8 mouse cellular contexts compared by ENCODE assay signal in genomic region chr11:115509773-115510506, GRCm38 (mm10). TPM values are rescaled to one million over a fixed set of nuclear protein-coding genes. Genes with fewer than 3 reads are reported as not detected.
DNase-seq lines count a peak whose midpoint lies in the region; ATAC-seq and TF ChIP-seq lines count a peak whose summit lies in the region.

No protein-coding gene starts in this region.

- TF ChIP-seq CTCF in lung, embryonic 14.5 days (IDR thresholded peaks at IDR 0.05; ENCODE audit: low read depth) = no peak
- TF ChIP-seq CTCF in brain, embryonic 14.5 days (IDR thresholded peaks at IDR 0.05; ENCODE audit: borderline replicate concordance, extremely low read depth, insufficient read depth, insufficient read length) = no peak

- DNase-seq in lung, embryonic 14.5 days = peak; percentile 19
- DNase-seq in lung, adult 18-20 months = no peak
- DNase-seq in brain, embryonic 14.5 days (ENCODE audit: low read depth) = peak; percentile 66
- DNase-seq in heart, postnatal 4 days = peak; percentile 32
- peak; percentile 29 for DNase-seq in mesoderm, embryonic 11.5 days (ENCODE audit: low read depth, low spot score)
- no peak for DNase-seq in frontal cortex, postnatal 14 days (ENCODE audit: low spot score in 2 of 2)
- no peak for DNase-seq in kidney, postnatal 36 days
- DNase-seq in layer of hippocampus, postnatal 36 days = no peak

- H3K27me3 ChIP-seq in lung, embryonic 14.5 days (ENCODE audit: insufficient read depth, low read length) = no peaks in the 10 kb centered on the region

- 0 out of 2 replicates have a peak overlapping the region, but pooled peaks have one; percentile 97 for H3K9ac ChIP-seq in lung, embryonic 14.5 days

- H3K36me3 ChIP-seq in lung, embryonic 14.5 days (ENCODE audit: insufficient read depth) = 0 out of 2 replicates have a peak, but pooled peaks cover 6% of the 10 kb centered on the region

- no peak overlapping the region for H3K4me3 ChIP-seq in lung, embryonic 14.5 days (ENCODE audit: low read depth, low read length)

- 24% methylated on average over 6 of the region's 6 CpGs for WGBS in lung, embryonic 14.5 days

- H3K4me1 ChIP-seq in lung, embryonic 14.5 days (ENCODE audit: insufficient read depth) = peaks cover 28% of the 10 kb centered on the region

- no peak for ATAC-seq in lung, embryonic 14.5 days (ENCODE audit: insufficient read depth)

- peak overlapping the region; percentile 85 for H3K4me2 ChIP-seq in lung, embryonic 14.5 days

- no peak overlapping the region for H3K27ac ChIP-seq in lung, embryonic 14.5 days (ENCODE audit: low read depth)

- no peak for TF ChIP-seq POLR2A in brain, embryonic 14.5 days (IDR thresholded peaks at IDR 0.05; ENCODE audit: borderline replicate concordance, extremely low read depth, insufficient read depth, insufficient read length, poor library complexity, severe bottlenecking)

- H3K9me3 ChIP-seq in lung, embryonic 14.5 days (ENCODE audit: low read depth, low read length) = no peaks in the 10 kb centered on the region

RNA-seq across cellular contexts. Expression of gene Jpt1, which starts 4.2 kb away (rescaled TPM):
- 518 and 521 TPM in 2 replicates for polyA plus RNA-seq in lung, embryonic 14.5 days (2014; fragmentation: Nextera tagmentation; extraction: Ambion mirVana)
- 1,229 and 1,645 TPM in 2 replicates for polyA plus RNA-seq in brain, embryonic 14.5 days (2012; rRNA removed)
- total RNA-seq in heart, postnatal 4 days (2021) = 100 to 1,000 TPM; 559 to 561 TPM
- 100 to 1,000 TPM; 138 to 161 TPM for total RNA-seq in layer of hippocampus, postnatal 36 days (2021)

RNA-seq across cellular contexts. Expression of gene Nt5c, which starts 18.3 kb away (rescaled TPM):
- polyA plus RNA-seq in lung, embryonic 14.5 days (2014; fragmentation: Nextera tagmentation; extraction: Ambion mirVana) = 76.0 and 79.4 TPM in 2 replicates
- 67.9 and 84.3 TPM in 2 replicates for polyA plus RNA-seq in brain, embryonic 14.5 days (2012; rRNA removed)
- 10 to 100 TPM; 27.3 to 27.4 TPM for total RNA-seq in heart, postnatal 4 days (2021)
- 10 to 100 TPM; 62.5 to 67.8 TPM for total RNA-seq in layer of hippocampus, postnatal 36 days (2021)

RNA-seq across cellular contexts. Expression of gene Sumo2, which starts 26.1 kb away (rescaled TPM):
- 1,096 and 1,118 TPM in 2 replicates for polyA plus RNA-seq in lung, embryonic 14.5 days (2014; fragmentation: Nextera tagmentation; extraction: Ambion mirVana)
- polyA plus RNA-seq in brain, embryonic 14.5 days (2012; rRNA removed) = 702 and 773 TPM in 2 replicates
- 100 to 1,000 TPM; 299 TPM for total RNA-seq in heart, postnatal 4 days (2021)
- total RNA-seq in layer of hippocampus, postnatal 36 days (2021) = 100 to 1,000 TPM; 324 to 344 TPM

RNA-seq across cellular contexts. Expression of gene Armc7, which starts 34.5 kb away (rescaled TPM):
- polyA plus RNA-seq in lung, embryonic 14.5 days (2014; fragmentation: Nextera tagmentation; extraction: Ambion mirVana) = 5.7 and 8.0 TPM in 2 replicates
- polyA plus RNA-seq in brain, embryonic 14.5 days (2012; rRNA removed) = 12.4 and 15.1 TPM in 2 replicates
- total RNA-seq in heart, postnatal 4 days (2021) = 1 to 10 TPM; 3.1 to 4.3 TPM
- total RNA-seq in layer of hippocampus, postnatal 36 days (2021) = 10 to 100 TPM; 10.9 to 11.2 TPM

RNA-seq across cellular contexts. Expression of gene Slc16a5, which starts 47.7 kb away (rescaled TPM):
- 0.28 and 0.64 TPM in 2 replicates for polyA plus RNA-seq in lung, embryonic 14.5 days (2014; fragmentation: Nextera tagmentation; extraction: Ambion mirVana)
- not detected in 2 replicates for polyA plus RNA-seq in brain, embryonic 14.5 days (2012; rRNA removed)
- under 1 TPM in 1 of 2 experiments, not detected in 1; 0.29 TPM for total RNA-seq in heart, postnatal 4 days (2021)
- total RNA-seq in layer of hippocampus, postnatal 36 days (2021) = not detected

Comparison
In these comparisons a context has a peak if more than half of its experiments do, and no peak if none do; other contexts are left out.
1. DNase-seq: peak in lung, embryonic 14.5 days (single experiment), brain, embryonic 14.5 days (single experiment), heart, postnatal 4 days (single experiment) and mesoderm, embryonic 11.5 days (single experiment); none in lung, adult 18-20 months (0 of 2), frontal cortex, postnatal 14 days (0 of 2), kidney, postnatal 36 days (0 of 2) and layer of hippocampus, postnatal 36 days (0 of 2).